9 mouse cellular contexts compared by ENCODE assay signal in the genomic region with DNA sequence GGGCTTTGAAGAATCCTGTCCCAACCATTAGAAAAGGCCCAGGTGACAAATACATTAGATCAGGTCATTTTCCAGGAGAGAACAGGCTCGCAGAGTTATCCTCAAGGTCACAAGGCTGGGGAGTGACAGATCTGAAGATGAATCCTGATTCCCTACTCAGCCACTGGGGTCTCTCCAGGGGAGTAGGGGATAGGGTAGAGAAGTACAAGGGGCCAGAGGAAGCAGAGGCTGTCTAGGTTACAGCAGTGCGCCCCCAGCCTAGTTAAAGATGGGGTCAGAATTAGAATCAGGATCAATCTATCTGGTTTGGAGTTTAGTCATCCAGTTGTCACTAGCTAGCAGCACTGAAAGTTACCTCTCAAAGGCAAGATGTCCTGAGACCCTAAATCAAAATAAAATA. TPM values are rescaled to one million over a fixed set of nuclear protein-coding genes. Genes with fewer than 3 reads are reported as not detected.
DNase-seq lines count a peak whose midpoint lies in the region; ATAC-seq lines count a peak whose summit lies in the region.
"Had no signal": no experiment of that assay in that cellular context is flagged by ENCODE, and none has a peak within 500 bp of the region (broad histone marks: within the 10 kb centered on the region; RNA-seq: fewer than 3 reads in every experiment).

No protein-coding gene starts in this region.

- DNase-seq in cerebellum, postnatal 25 days = peak; percentile 17 to 22
- DNase-seq in cerebellum, adult 8-10 months = no peak
- no peak for DNase-seq in lung, adult 18-20 months
- DNase-seq in gastrocnemius, postnatal 36 days = no peak

- peaks cover 18% of the 10 kb centered on the region for H3K27me3 ChIP-seq in lung, embryonic 16.5 days (ENCODE audit: control insufficient read depth, insufficient read depth, low read depth, low read length)
- H3K27me3 ChIP-seq in limb, embryonic 15.5 days = peaks cover 40% of the 10 kb centered on the region
- peaks cover 23% of the 10 kb centered on the region for H3K27me3 ChIP-seq in stomach, embryonic 16.5 days (ENCODE audit: control insufficient read depth, insufficient read depth, low read length)

- no peaks in the 10 kb centered on the region for H3K9me3 ChIP-seq in lung, embryonic 16.5 days (ENCODE audit: control insufficient read depth, low read length)
- H3K9me3 ChIP-seq in limb, embryonic 15.5 days = no peaks in the 10 kb centered on the region
- H3K9me3 ChIP-seq in stomach, embryonic 16.5 days (replicated peaks; ENCODE audit: control insufficient read depth, low read length) = no peaks in the 10 kb centered on the region

- no peak for ATAC-seq in lung, embryonic 16.5 days (ENCODE audit: low read depth)
- no peak for ATAC-seq in limb, embryonic 15.5 days (ENCODE audit: insufficient number of reproducible peaks, low FRiP score, low TSS enrichment, low read depth)
- no peak for ATAC-seq in stomach, embryonic 16.5 days (ENCODE audit: insufficient read depth, low FRiP score)
- no peak for ATAC-seq in megakaryocyte progenitor cell, adult 5-6 weeks (replicated peaks; ENCODE audit: poor library complexity)

- no peaks in the 10 kb centered on the region for H3K36me3 ChIP-seq in lung, embryonic 16.5 days (ENCODE audit: control insufficient read depth, insufficient read depth, low read length)
- H3K36me3 ChIP-seq in limb, embryonic 15.5 days = no peaks in the 10 kb centered on the region
- H3K36me3 ChIP-seq in stomach, embryonic 16.5 days (ENCODE audit: control insufficient read depth, insufficient read depth, low read length) = no peaks in the 10 kb centered on the region

- intact Hi-C loops in gastrocnemius, postnatal 36 days (cut with DNase I) = loop anchor here (10.0 kb wide), 1 partner anchor 327 kb away; no protein-coding TSS in a partner anchor

- H3K9ac ChIP-seq in lung, embryonic 16.5 days (ENCODE audit: low read length) = peak overlapping the region; percentile 61; the same call in 1 of the 2 replicates
- H3K9ac ChIP-seq in limb, embryonic 15.5 days = no peak overlapping the region
- no peak overlapping the region; the same call in 1 of the 2 replicates for H3K9ac ChIP-seq in stomach, embryonic 16.5 days (ENCODE audit: low read length)

- H3K4me1 ChIP-seq in lung, embryonic 16.5 days (replicated peaks; ENCODE audit: control insufficient read depth, insufficient read depth, low read length) = 0 out of 2 replicates have a peak, but pooled peaks cover 2% of the 10 kb centered on the region
- peaks cover 11% of the 10 kb centered on the region for H3K4me1 ChIP-seq in limb, embryonic 15.5 days
- H3K4me1 ChIP-seq in stomach, embryonic 16.5 days (ENCODE audit: control insufficient read depth, insufficient read depth, low read length) = no peaks in the 10 kb centered on the region

- no peak overlapping the region for H3K27ac ChIP-seq in lung, embryonic 16.5 days (ENCODE audit: low read length)
- H3K27ac ChIP-seq in limb, embryonic 15.5 days = no peak overlapping the region
- H3K27ac ChIP-seq in stomach, embryonic 16.5 days (ENCODE audit: low read length) = no peak overlapping the region

- peak overlapping the region; percentile 92 for H3K4me2 ChIP-seq in lung, embryonic 16.5 days (ENCODE audit: low read depth, low read length)
- peak overlapping the region; percentile 80 for H3K4me2 ChIP-seq in limb, embryonic 15.5 days
- H3K4me2 ChIP-seq in stomach, embryonic 16.5 days (ENCODE audit: low read depth, low read length) = peak overlapping the region; percentile 89

- no peak overlapping the region; the same call in 1 of the 2 replicates for H3K4me3 ChIP-seq in lung, embryonic 16.5 days (ENCODE audit: low read length)
- H3K4me3 ChIP-seq in limb, embryonic 15.5 days = peak overlapping the region; percentile 47
- H3K4me3 ChIP-seq in stomach, embryonic 16.5 days (replicated peaks; ENCODE audit: low read length) = peak overlapping the region; percentile 51

- WGBS in lung, embryonic 16.5 days = 54% methylated on average over 2 of the region's 2 CpGs
- whole genome bisulfite sequencing in limb, embryonic 15.5 days = 68% methylated on average over 2 of the region's 2 CpGs
- 53% methylated on average over 2 of the region's 2 CpGs for WGBS in stomach, embryonic 16.5 days

RNA-seq across cellular contexts. Expression of a gene that starts 0.3 kb away (rescaled TPM):
- 3.3 and 3.4 TPM in 2 replicates for polyA plus RNA-seq in lung, embryonic 16.5 days (2015; fragmentation: Nextera tagmentation; extraction: Ambion mirVana)
- 2.0 and 2.3 TPM in 2 replicates for polyA plus RNA-seq in limb, embryonic 15.5 days (2015; fragmentation: Nextera tagmentation; extraction: Ambion mirVana)
- 7.5 and 8.6 TPM in 2 replicates for polyA plus RNA-seq in stomach, embryonic 16.5 days (2015; fragmentation: Nextera tagmentation; extraction: Ambion mirVana)
- 2.5 and 4.6 TPM in 2 replicates for total RNA-seq in megakaryocyte progenitor cell, adult 5-6 weeks (2015)
- 6.7 and 8.0 TPM in 2 replicates for total RNA-seq in megakaryocyte progenitor cell, adult 5-6 weeks (2017)
- total RNA-seq in gastrocnemius, postnatal 36 days (2021) = under 1 TPM in 1 of 2 experiments, not detected in 1; 0.05 TPM

RNA-seq across cellular contexts. Expression of a gene that starts 12.2 kb away (rescaled TPM):
- not detected in 2 replicates for polyA plus RNA-seq in lung, embryonic 16.5 days (2015; fragmentation: Nextera tagmentation; extraction: Ambion mirVana)
- not detected in 2 replicates for polyA plus RNA-seq in limb, embryonic 15.5 days (2015; fragmentation: Nextera tagmentation; extraction: Ambion mirVana)
- polyA plus RNA-seq in stomach, embryonic 16.5 days (2015; fragmentation: Nextera tagmentation; extraction: Ambion mirVana) = not detected in 2 replicates
- not detected in 2 replicates for total RNA-seq in megakaryocyte progenitor cell, adult 5-6 weeks (2015)
- total RNA-seq in megakaryocyte progenitor cell, adult 5-6 weeks (2017) = not detected in 2 replicates
- not detected for total RNA-seq in gastrocnemius, postnatal 36 days (2021)
- polyA plus RNA-seq: thymus, postnatal 0 days had no signal

Comparison
In these comparisons a context has a peak if more than half of its experiments do, and no peak if none do; other contexts are left out.
1. DNase-seq: peak in cerebellum, postnatal 25 days (2 of 2); none in cerebellum, adult 8-10 months (single experiment), lung, adult 18-20 months (0 of 2) and gastrocnemius, postnatal 36 days (0 of 2).
2. Peak in every context shown above with its lines, with median percentiles within 50 percentile points of each other: H3K4me2 ChIP-seq.